Mouse (Mus musculus): ENCODE data around the gene Apba3. TPM values are rescaled to one million over a fixed set of nuclear protein-coding genes. Genes with fewer than 3 reads are reported as not detected.

Gene Apba3
- polyA plus RNA-seq, 1 experiment from 2014 or later = 55.5 TPM

DNA sequence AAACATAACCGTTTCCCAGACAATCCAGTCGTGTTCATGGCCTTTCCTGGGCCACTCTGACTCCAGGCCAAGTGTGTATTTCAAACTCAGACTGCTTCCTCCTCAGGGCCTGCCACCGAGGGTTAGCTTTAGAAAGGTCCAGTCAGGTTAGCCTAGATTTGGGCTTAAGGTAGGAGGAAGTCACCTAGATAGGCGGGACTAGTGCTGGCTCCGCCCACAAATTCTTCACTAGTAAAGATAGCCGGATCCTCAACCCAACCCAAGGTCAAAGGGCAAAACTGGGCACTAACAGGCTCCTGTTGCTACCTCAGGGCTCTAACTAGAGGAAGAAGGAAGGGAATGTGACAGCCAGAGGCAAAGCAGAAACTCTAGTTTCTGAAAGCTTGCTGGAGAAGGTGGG is 19.8 kb downstream of the Apba3 start:
- WGBS = 51% methylated on average over 6 of the region's 6 CpGs
- no peak for DNase-seq (ENCODE audit: low spot score)
- no peak overlapping the region for H3K27ac ChIP-seq (replicated peaks)
- peaks cover 45% of the 10 kb centered on the region for H3K4me1 ChIP-seq
- H3K9me3 ChIP-seq (replicated peaks) = no peaks in the 10 kb centered on the region
- no peaks in the 10 kb centered on the region for H3K36me3 ChIP-seq
- no peak overlapping the region for H3K4me3 ChIP-seq
- H3K27me3 ChIP-seq (ENCODE audit: low read depth, poor library complexity, severe bottlenecking) = peaks cover 88% of the 10 kb centered on the region

DNA sequence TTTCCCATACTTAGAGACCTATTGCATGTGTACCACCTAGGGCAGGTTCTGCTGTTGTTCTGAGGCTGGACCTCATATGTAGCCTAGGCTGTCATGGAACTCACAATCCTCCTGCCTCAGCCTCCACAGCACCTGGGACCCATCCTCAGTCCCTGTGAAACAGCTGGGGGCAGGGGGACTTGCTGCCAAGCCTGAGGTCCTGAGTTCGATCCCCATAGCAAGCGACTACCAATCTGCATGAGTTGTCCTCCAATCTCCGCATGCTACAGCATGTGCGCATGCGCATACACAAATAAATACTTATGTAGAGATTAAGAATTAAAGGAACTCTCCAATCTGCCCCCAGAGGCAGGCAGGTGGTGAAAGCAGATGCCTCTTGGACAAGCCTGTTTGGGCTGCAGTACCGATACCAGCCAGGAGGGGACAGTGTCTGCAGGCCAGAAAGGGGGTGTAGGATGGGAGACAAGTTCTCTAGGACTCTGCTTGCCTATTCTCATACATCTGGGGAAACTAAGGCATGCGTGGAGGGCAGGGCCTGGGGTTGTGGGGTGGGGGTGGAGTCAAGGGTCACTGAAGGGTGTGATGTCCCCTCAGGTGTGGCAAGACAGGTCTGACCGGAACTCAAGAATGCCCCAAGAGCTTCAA is 20.9 kb downstream of the Apba3 start:
- Histone ChIP-seq H3K9me3 (replicated peaks) (no peaks in the 10 kb centered on the region), H3K36me3 (no peaks in the 10 kb centered on the region), H3K27me3 (ENCODE audit: low read depth, poor library complexity, severe bottlenecking) (peaks cover 90% of the 10 kb centered on the region), H3K4me3 (no peak overlapping the region), H3K27ac (replicated peaks) (no peak overlapping the region), H3K4me1 (peaks cover 45% of the 10 kb centered on the region)
- WGBS = 66% methylated on average over 8 of the region's 8 CpGs
- peak; percentile 63 for DNase-seq (ENCODE audit: low spot score)

DNA sequence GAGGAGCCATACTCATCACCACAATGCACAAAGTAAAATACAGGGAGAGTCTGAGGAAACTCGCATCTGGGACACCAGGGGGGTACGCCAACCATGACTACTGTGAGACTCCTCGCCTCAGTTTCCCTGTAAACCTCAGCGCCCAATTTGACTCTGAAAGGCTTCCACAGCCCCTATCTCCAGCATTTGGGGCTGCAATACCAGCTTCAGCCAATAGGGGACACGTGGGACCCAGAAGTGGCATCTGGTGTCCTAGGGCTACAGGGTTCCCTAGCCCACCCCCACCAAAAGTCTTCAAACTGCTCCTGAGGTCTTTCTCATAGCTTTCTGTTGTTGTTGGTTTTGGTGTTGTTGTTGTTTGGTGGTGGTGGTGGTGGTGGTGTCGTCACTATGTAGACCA is 21.8 kb downstream of the Apba3 start:
- Histone ChIP-seq H3K27ac (replicated peaks) (no peak overlapping the region), H3K36me3 (no peaks in the 10 kb centered on the region), H3K4me3 (no peak overlapping the region), H3K4me1 (peaks cover 44% of the 10 kb centered on the region), H3K27me3 (ENCODE audit: low read depth, poor library complexity, severe bottlenecking) (peaks cover 81% of the 10 kb centered on the region), H3K9me3 (replicated peaks) (no peaks in the 10 kb centered on the region)
- DNase-seq (ENCODE audit: low spot score) = peak; percentile 49
- WGBS = 35% methylated on average over 6 of the region's 6 CpGs

DNA sequence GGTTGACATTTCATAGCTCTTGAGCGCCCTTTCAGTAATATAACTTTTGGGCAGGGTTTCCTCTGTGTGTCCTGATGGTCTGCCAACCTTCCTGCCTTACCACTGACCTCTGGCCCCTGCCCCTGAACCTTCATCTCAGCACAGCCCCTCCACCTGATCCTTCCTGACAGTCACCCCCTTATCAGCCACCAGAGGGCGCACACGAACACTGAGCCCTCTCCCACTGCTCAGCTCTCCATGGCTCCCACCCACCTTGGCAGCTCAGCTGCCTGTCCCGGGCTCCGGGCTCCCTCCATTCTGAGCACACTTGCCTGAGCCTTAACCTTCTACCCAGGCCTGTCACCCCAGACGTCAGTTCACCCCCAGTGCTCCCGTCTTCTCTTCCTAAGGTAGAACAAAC is 22.5 kb downstream of the Apba3 start:
- peak; percentile 64 for DNase-seq (ENCODE audit: low spot score)
- 4% methylated on average over 7 of the region's 7 CpGs for WGBS
- Histone ChIP-seq H3K4me3 (peak overlapping the region; percentile 21; the same call in 1 of the 2 replicates), H3K36me3 (no peaks in the 10 kb centered on the region), H3K9me3 (replicated peaks) (no peaks in the 10 kb centered on the region), H3K27me3 (ENCODE audit: low read depth, poor library complexity, severe bottlenecking) (peaks cover 74% of the 10 kb centered on the region), H3K4me1 (peaks cover 48% of the 10 kb centered on the region), H3K27ac (replicated peaks) (no peak overlapping the region)

DNA sequence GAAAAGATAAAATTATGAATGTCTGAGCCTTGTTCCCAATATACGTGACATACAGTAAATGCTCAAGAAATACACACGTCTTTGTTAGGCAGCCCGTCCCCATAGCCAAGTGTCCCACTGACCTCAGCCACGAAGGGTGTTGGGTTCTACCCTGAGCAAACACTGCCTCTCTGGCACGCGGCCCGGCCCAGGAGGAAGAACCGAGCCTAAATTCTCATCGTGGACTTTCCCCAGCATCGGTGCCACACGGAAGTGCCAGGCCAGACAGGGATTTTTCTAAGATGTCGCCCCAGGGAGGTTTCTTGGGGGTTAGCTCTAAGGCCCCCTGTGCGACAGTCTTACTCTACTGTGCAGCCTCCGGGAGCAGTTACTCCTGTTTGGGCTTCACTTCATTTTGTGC is 23.1 kb downstream of the Apba3 start:
- H3K27me3 ChIP-seq (ENCODE audit: low read depth, poor library complexity, severe bottlenecking) = peaks cover 69% of the 10 kb centered on the region
- WGBS = 67% methylated on average over 14 of the region's 14 CpGs

DNA sequence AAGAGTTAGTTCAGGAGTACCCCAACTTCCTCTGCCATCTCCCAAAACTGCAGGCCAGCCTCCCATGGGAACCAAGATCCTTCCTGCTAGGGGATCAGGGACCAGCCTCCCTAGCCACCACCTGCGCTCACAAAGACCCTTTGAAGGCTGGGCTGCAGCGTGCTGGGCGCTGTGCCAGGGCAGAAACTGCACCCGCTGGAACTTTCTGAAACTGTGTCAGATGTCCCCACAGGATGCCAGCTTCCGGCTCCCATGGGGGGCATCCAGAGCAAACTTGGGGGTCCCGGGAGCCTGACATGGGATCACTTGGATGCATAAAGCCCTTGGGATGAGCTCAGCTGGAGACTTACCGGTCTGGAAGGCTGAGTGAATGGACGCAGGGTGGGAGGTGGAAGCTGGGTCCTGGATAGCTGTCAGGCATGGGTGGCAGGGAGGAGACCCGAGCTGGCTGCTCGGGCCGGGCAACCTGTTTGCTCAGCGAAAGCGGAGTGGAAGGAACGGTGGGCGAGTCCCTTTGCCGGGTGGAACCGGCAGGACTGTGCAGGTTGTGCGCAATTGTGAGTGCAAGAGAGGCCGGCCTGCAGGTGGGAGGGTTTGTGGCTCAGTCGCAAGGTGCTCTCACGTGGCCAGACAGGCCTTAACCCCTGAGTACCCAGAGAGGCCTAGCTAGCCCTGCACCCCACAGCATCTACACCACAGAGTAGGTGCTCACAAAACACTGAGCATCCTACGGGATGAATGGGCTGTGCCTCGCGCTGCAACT is 24.1 kb downstream of the Apba3 start:
- H3K27me3 ChIP-seq (ENCODE audit: low read depth, poor library complexity, severe bottlenecking) = peaks cover 61% of the 10 kb centered on the region
- H3K27ac ChIP-seq (replicated peaks) = no peak overlapping the region
- peaks cover 8% of the 10 kb centered on the region for H3K36me3 ChIP-seq
- H3K4me1 ChIP-seq = peaks cover 51% of the 10 kb centered on the region
- H3K9me3 ChIP-seq (replicated peaks) = no peaks in the 10 kb centered on the region
- 18% methylated on average over 24 of the region's 24 CpGs for WGBS
- no peak for DNase-seq (ENCODE audit: low spot score)
- peak overlapping the region; percentile 11; the same call in 1 of the 2 replicates for H3K4me3 ChIP-seq

More for the DNA sequence above, 23.1 kb downstream of the Apba3 start:
- peaks cover 51% of the 10 kb centered on the region for H3K4me1 ChIP-seq
- no peak for DNase-seq (ENCODE audit: low spot score)
- no peak overlapping the region for H3K27ac ChIP-seq (replicated peaks)
- no peaks in the 10 kb centered on the region for H3K36me3 ChIP-seq
- H3K9me3 ChIP-seq (replicated peaks) = no peaks in the 10 kb centered on the region
- H3K4me3 ChIP-seq = no peak overlapping the region

DNA sequence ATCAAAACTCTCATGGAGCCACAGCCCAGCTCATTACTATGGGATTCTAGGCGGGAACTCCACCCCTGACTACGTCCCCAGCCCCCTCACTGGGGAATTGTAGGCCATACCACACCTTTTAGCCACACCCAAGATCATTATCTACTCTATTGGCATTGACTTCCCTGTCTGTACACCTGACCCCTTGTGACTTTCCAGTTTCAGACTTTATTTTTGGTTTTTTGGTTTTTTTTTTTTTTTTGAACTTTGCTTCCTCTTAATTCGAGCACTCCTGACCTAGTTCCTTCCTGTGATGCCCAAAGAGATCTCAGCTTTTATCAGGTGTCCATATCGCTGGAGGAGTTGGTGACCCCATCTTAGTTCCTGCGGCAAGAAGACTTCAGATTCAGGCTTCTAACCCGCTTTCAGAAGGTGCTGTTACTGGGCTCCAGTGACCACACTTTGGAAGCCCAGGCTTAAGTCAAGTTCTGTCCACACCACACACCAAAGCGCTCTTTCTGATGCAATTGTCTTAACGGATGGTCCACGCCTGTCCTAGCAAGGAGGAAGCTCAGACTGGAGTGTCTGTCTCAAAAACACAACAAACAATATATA is 24.8 kb downstream of the Apba3 start, which contains the start of gene Tjp3:
TSS of gene Tjp3 (minus strand) at position 71 of the 594 bp plus-strand sequence.
- Histone ChIP-seq H3K36me3 (peaks cover 15% of the 10 kb centered on the region), H3K9me3 (replicated peaks) (no peaks in the 10 kb centered on the region), H3K27ac (replicated peaks) (no peak within 1 kb of the TSS), H3K4me1 (peaks cover 51% of the 10 kb centered on the region), H3K4me3 (peak within 1 kb of the TSS; percentile 71), H3K27me3 (ENCODE audit: low read depth, poor library complexity, severe bottlenecking) (peaks cover 56% of the 10 kb centered on the region)
- 73% methylated on average over 9 of the region's 9 CpGs for WGBS
- DNase-seq (ENCODE audit: low spot score) = no peak

DNA sequence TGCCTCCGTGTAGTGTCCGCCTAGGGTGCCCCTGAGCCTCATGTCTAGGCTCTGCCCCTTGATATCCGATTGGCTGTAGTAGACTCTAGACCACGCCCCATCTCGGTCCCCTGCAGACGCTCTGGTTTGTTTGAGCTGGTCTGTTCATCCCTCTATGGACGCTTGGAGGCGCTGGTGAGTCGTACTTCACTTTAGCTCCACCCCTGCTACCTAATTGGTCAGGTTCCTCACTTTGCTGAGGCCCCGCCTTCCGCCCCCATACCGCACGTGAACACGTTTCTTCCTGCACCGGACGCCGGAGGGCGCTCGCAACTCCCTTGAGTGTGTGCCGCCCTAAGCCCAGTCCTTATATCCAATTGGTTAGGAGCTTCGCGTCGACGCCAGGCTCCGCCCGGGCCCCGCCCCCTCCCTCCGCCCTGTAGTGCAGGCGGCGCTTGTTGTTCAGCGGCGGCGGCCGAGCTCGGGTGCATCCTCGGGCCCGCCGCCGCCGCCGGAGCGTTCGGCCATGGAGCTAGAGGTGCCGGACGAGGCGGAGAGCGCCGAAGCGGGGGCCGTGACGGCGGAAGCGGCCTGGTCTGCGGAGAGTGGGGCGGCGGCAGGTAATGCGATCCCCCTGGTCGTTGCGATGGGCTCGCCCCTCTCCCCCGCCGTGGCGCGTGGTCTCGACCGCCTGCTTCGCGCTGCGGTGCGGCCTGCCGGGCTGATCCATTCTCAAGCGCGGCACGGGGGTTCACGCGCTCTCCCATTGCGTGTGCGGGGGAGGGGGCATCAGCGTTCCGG is 26.0 kb downstream of the Apba3 start, which contains the start of gene Pip5k1c:
TSS of gene Pip5k1c (plus strand) at position 410 of the 780 bp plus-strand sequence.
- no peaks in the 10 kb centered on the region for H3K9me3 ChIP-seq (replicated peaks)
- DNase-seq (ENCODE audit: low spot score) = peak; percentile 100
- H3K4me1 ChIP-seq = peaks cover 57% of the 10 kb centered on the region
- peak within 1 kb of the TSS; percentile 96 for H3K27ac ChIP-seq (replicated peaks)
- H3K4me3 ChIP-seq = peak within 1 kb of the TSS; percentile 71
- H3K27me3 ChIP-seq (ENCODE audit: low read depth, poor library complexity, severe bottlenecking) = peaks cover 45% of the 10 kb centered on the region
- H3K36me3 ChIP-seq = peaks cover 18% of the 10 kb centered on the region
- WGBS = under 1% methylated on average over 74 of the region's 80 CpGs

DNA sequence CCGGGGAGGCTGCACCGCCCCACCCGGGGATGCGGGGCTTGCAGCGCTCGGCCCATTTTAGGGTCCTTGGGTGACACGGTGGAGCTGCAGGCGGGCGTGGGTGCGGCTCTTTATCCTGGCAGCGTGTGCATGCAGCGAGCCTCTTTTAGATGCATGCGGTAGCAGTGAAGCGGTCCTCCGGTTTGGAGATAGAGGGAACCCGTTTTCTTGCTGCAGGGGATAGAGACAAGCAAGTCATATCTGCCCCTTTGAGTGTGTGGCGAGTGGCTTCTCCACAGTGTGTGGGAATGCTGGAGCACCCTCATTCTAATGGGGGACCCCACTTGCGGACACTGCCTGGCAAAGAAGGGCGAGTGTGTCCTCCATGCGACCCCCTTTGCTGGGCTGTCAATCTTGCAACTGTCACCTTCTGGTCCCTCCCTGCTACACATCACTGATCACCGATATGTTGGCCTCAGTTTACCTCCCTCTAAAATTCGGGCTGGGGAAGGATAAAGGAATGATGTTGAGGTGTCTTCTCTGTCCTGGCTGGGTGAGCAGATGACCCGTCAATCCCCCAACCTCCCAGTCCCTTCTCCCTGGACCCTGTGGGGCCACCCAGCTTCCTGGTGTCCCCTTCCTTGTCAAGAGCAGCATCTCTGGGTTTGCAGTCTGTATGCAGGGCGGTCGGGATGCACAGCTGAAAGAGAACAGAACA is 26.7 kb downstream of the Apba3 start:
- Histone ChIP-seq H3K4me1 (peaks cover 53% of the 10 kb centered on the region), H3K9me3 (replicated peaks) (no peaks in the 10 kb centered on the region), H3K36me3 (peaks cover 25% of the 10 kb centered on the region), H3K4me3 (peak overlapping the region; percentile 71), H3K27ac (replicated peaks) (peak overlapping the region; percentile 96), H3K27me3 (ENCODE audit: low read depth, poor library complexity, severe bottlenecking) (peaks cover 37% of the 10 kb centered on the region)
- DNase-seq (ENCODE audit: low spot score) = no peak
- 5% methylated on average over 25 of the region's 25 CpGs for WGBS

DNA sequence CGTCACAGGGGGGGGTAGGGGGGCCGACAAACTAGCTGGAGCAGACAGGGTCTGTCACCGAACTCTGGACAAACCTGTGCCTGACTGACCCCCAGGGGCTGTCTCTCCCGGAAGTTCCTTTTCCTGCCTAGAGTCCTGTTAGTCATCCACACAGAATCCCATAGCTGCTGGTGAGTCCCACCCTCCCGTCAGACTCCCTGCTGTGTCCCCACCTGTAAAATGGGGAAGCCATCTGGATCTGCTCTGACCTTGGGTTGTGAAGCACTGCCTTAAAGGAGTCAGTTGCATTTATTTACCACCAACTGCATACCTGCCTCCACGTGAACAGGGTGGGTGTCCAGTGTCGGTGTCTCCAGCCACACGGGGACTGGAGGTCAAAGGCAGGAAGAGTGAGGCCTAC is 27.7 kb downstream of the Apba3 start:
- H3K9me3 ChIP-seq (replicated peaks) = no peaks in the 10 kb centered on the region
- peak overlapping the region; percentile 96; the same call in 1 of the 2 replicates for H3K27ac ChIP-seq (replicated peaks)
- no peak for DNase-seq (ENCODE audit: low spot score)
- peaks cover 25% of the 10 kb centered on the region for H3K36me3 ChIP-seq
- H3K4me1 ChIP-seq = peaks cover 56% of the 10 kb centered on the region
- 67% methylated on average over 8 of the region's 8 CpGs for WGBS
- H3K4me3 ChIP-seq = peak overlapping the region; percentile 71
- peaks cover 29% of the 10 kb centered on the region for H3K27me3 ChIP-seq (ENCODE audit: low read depth, poor library complexity, severe bottlenecking)

DNA sequence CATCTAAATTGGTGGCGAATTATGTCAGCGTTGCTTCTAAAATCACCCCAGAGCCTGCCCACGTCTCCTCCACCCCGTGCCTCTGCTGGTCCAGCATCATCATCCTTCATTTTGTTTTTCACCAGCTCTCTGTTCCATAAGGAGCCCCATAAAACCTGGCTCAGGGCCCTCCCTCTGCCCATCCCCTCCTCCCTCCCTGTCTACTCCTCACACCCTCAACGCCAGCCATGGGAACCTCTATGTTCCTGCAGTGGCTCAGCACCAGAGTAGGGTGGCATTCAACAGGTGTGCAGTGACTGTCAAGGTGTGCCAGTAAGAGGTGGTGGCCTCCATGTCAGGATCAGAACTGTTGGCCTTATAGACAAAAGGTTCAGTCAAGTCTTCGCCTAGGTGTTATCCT is 28.4 kb downstream of the Apba3 start:
- no peaks in the 10 kb centered on the region for H3K9me3 ChIP-seq (replicated peaks)
- H3K27me3 ChIP-seq (ENCODE audit: low read depth, poor library complexity, severe bottlenecking) = peaks cover 22% of the 10 kb centered on the region
- H3K27ac ChIP-seq (replicated peaks) = no peak overlapping the region
- no peak for DNase-seq (ENCODE audit: low spot score)
- peak overlapping the region; percentile 71; the same call in 1 of the 2 replicates for H3K4me3 ChIP-seq
- H3K4me1 ChIP-seq = peaks cover 62% of the 10 kb centered on the region
- 93% methylated on average over 6 of the region's 6 CpGs for WGBS
- peaks cover 27% of the 10 kb centered on the region for H3K36me3 ChIP-seq

DNA sequence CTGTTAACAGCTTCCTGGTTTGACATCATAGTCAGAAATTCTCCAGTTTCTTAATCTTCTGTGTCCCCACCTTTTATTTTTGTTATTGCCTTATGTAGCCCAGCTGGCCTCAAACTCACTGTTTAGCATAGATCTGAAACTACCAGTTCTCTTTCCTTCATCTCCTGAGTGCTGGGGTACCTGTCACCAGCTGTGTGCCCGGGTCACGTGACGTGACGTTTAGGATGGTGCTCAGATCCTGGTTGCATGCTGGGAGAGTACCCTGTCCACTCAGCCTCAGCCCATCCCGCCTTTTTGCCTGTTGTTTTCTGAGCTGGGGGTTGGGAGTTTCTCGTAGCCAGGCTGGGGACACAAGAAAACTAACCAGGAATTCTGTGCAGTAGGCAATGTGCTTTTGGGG is 30.5 kb downstream of the Apba3 start:
- Histone ChIP-seq H3K27me3 (ENCODE audit: low read depth, poor library complexity, severe bottlenecking) (0 out of 2 replicates have a peak, but pooled peaks cover 1% of the 10 kb centered on the region), H3K9me3 (replicated peaks) (no peaks in the 10 kb centered on the region), H3K27ac (replicated peaks) (no peak overlapping the region), H3K4me3 (0 out of 2 replicates have a peak overlapping the region, but pooled peaks have one; percentile 5), H3K36me3 (peaks cover 32% of the 10 kb centered on the region), H3K4me1 (peaks cover 78% of the 10 kb centered on the region)
- no peak for DNase-seq (ENCODE audit: low spot score)
- WGBS = 79% methylated on average over 6 of the region's 6 CpGs
